Mouse (Mus musculus) kidney, embryonic 16.5 days (tissue): Measurements from ENCODE around the gene Olfr924. TPM values are rescaled to one million over a fixed set of nuclear protein-coding genes. Genes with fewer than 3 reads are reported as not detected.

Experiments used
- polyA plus RNA-seq: library from polyadenylated mRNA; unstranded; fragments of >200 nt; fragmentation: Nextera tagmentation; extraction: Ambion mirVana; gene quantifications from 2 replicates; pipeline ENCODE4 v1.2.1, GENCODE M21; 2015

Gene Olfr924
- polyA plus RNA-seq, 1 experiment from 2014 or later: not detected

Other genes starting within 250 kb of the Olfr924 start
- not detected in 2 replicates for gene Olfr914, start 239.3 kb upstream of the Olfr924 start, polyA plus RNA-seq
- not detected in 2 replicates for gene Olfr916, start 184.6 kb upstream of the Olfr924 start, polyA plus RNA-seq
- not detected in 2 replicates for gene Olfr917, start 178.6 kb upstream of the Olfr924 start, polyA plus RNA-seq
- not detected in 2 replicates for gene Olfr918, start 169.8 kb upstream of the Olfr924 start, polyA plus RNA-seq
- not detected in 2 replicates for gene Olfr919, start 140.8 kb upstream of the Olfr924 start, polyA plus RNA-seq
- gene Vwa5a, start 126.2 kb upstream of the Olfr924 start, polyA plus RNA-seq: 21.0 and 22.9 TPM in 2 replicates
- 0.08 TPM in 1 of 2 replicates, not detected in the other for gene Olfr920, start 92.2 kb upstream of the Olfr924 start, polyA plus RNA-seq
- not detected in 2 replicates for gene Olfr921, start 71.4 kb upstream of the Olfr924 start, polyA plus RNA-seq
- not detected in 2 replicates for gene Olfr922, start 29.8 kb upstream of the Olfr924 start, polyA plus RNA-seq
- gene Olfr923, start 17.9 kb upstream of the Olfr924 start, polyA plus RNA-seq: not detected in 2 replicates
- gene Olfr26, start 10.6 kb downstream of the Olfr924 start, polyA plus RNA-seq: not detected in 2 replicates
- gene Olfr926, start 32.7 kb downstream of the Olfr924 start, polyA plus RNA-seq: not detected in 2 replicates
- gene Olfr930, start 85.4 kb downstream of the Olfr924 start, polyA plus RNA-seq: not detected in 2 replicates
- gene Olfr933, start 127.9 kb downstream of the Olfr924 start, polyA plus RNA-seq: not detected in 2 replicates
- gene Olfr934, start 143.9 kb downstream of the Olfr924 start, polyA plus RNA-seq: not detected in 2 replicates
- gene Olfr935, start 155.2 kb downstream of the Olfr924 start, polyA plus RNA-seq: not detected in 2 replicates
- not detected in 2 replicates for gene Olfr146, start 178.9 kb downstream of the Olfr924 start, polyA plus RNA-seq
- gene Olfr937, start 220.5 kb downstream of the Olfr924 start, polyA plus RNA-seq: not detected in 2 replicates
- gene Olfr938, start 234.4 kb downstream of the Olfr924 start, polyA plus RNA-seq: not detected in 2 replicates